Mouse (Mus musculus) CH12.LX (cell line): ENCODE measurements around the gene Psmb8. TPM values are rescaled to one million over a fixed set of nuclear protein-coding genes. Genes with fewer than 3 reads are reported as not detected.

Source experiments
- DNase-seq: peaks from one replicate; pipeline ENCODE4 v3.0.0-alpha.2; 2013; ENCODE audit errors: extremely low read depth
- H3K27ac ChIP-seq: 2 replicates; pipeline ENCODE4 v1.5.1; 2012; ENCODE audit warnings: low read depth, mild to moderate bottlenecking, control low read depth, moderate library complexity; ENCODE audit not compliant: insufficient read depth
- H3K27me3 ChIP-seq: replicated peaks from 2 replicates; pipeline ENCODE3; 2012; ENCODE audit warnings: inconsistent platforms
- H3K36me3 ChIP-seq, 2 experiments: replicated peaks in 1 of 2; 2 replicates each; pipeline versions ENCODE3 to v1.6.1; 2012; ENCODE audit warnings: inconsistent platforms in 1 of 2, low read length in 1 of 2, mild to moderate bottlenecking in 1 of 2, mixed read lengths in 1 of 2, moderate library complexity in 1 of 2; ENCODE audit not compliant: control insufficient read depth in 1 of 2, insufficient read depth in 1 of 2
- H3K4me1 ChIP-seq, 2 experiments: 2 replicates each; pipeline ENCODE4 v1.6.1; 2012; ENCODE audit warnings: inconsistent platforms in 1 of 2, moderate library complexity in 1 of 2; ENCODE audit not compliant: insufficient read depth in 2 of 2, control insufficient read depth in 1 of 2
- H3K4me2 ChIP-seq: 2 replicates; pipeline ENCODE4 v1.6.1; 2012; ENCODE audit warnings: low read depth, mild to moderate bottlenecking, control low read depth; ENCODE audit not compliant: poor library complexity, insufficient read depth, severe bottlenecking
- H3K4me3 ChIP-seq, 3 experiments: fragments of 150-350 bp in 1 of 3; sonication (generic) in 1 of 3; replicated peaks in 1 of 3; 2 replicates each; pipeline versions ENCODE3 to v1.5.1; 2011 to 2012; ENCODE audit warnings: low read depth in 2 of 3, low read length in 2 of 3, mild to moderate bottlenecking in 2 of 3, moderate library complexity in 2 of 3, control low read depth in 1 of 3, improper control_type of control experiment in 1 of 3, inconsistent platforms in 1 of 3, mixed read lengths in 1 of 3; ENCODE audit not compliant: poor library complexity in 1 of 3
- H3K79me2 ChIP-seq: replicated peaks from 2 replicates; pipeline ENCODE4 v1.6.1; 2012; ENCODE audit warnings: mild to moderate bottlenecking, moderate library complexity; ENCODE audit not compliant: control insufficient read depth, poor library complexity, insufficient read depth, severe bottlenecking; ENCODE audit errors: extremely low read depth
- H3K9ac ChIP-seq: 2 replicates; pipeline ENCODE4 v1.6.1; 2012; ENCODE audit warnings: low read depth, mild to moderate bottlenecking, control low read depth, moderate library complexity; ENCODE audit not compliant: insufficient read depth
- H3K9me3 ChIP-seq: replicated peaks from 2 replicates; pipeline ENCODE3; 2012; ENCODE audit warnings: low read length, inconsistent platforms, mixed read lengths
- BHLHE40 ChIP-seq: IDR thresholded peaks from 2 replicates; pipeline ENCODE4 v1.6.1; 2011; ENCODE audit warnings: mild to moderate bottlenecking, low read depth, low read length, improper control_type of control experiment
- CHD2 ChIP-seq: IDR thresholded peaks from 2 replicates; pipeline ENCODE4 v1.6.1; 2011; ENCODE audit warnings: low read length, improper control_type of control experiment
- CTCF ChIP-seq, 2 experiments: IDR thresholded peaks in 1 of 2; conservative IDR thresholded peaks in 1 of 2; 2 replicates each; pipeline ENCODE4 v1.5.1; 2011 to 2012; ENCODE audit warnings: low read depth in 2 of 2, low read length in 2 of 2, improper control_type of control experiment in 1 of 2, inconsistent platforms in 1 of 2, mild to moderate bottlenecking in 1 of 2, moderate library complexity in 1 of 2
- ELF1 ChIP-seq: IDR thresholded peaks from 2 replicates; pipeline ENCODE4 v1.6.1; 2014; ENCODE audit warnings: low read depth, mild to moderate bottlenecking, inconsistent platforms, low read length, improper control_type of control experiment
- ETS1 ChIP-seq: conservative IDR thresholded peaks from 2 replicates; pipeline ENCODE4 v1.6.1; 2012; ENCODE audit warnings: low read depth, mild to moderate bottlenecking, inconsistent platforms, low read length, improper control_type of control experiment, moderate library complexity
- GABPA ChIP-seq: IDR thresholded peaks from 2 replicates; pipeline ENCODE4 v1.6.1; 2012; ENCODE audit warnings: low read depth, low read length, improper control_type of control experiment, inconsistent platforms; ENCODE audit not compliant: insufficient replicate concordance
- IRF4 ChIP-seq: IDR thresholded peaks from 2 replicates; pipeline ENCODE4 v1.6.1; 2014; ENCODE audit warnings: low read depth, mild to moderate bottlenecking, inconsistent platforms, low read length, improper control_type of control experiment
- JUN ChIP-seq: IDR thresholded peaks from 2 replicates; pipeline ENCODE4 v1.6.1; 2011; ENCODE audit warnings: low read depth, mild to moderate bottlenecking, low read length, improper control_type of control experiment, moderate library complexity; ENCODE audit not compliant: insufficient read depth
- KAT2A ChIP-seq: IDR thresholded peaks from 2 replicates; pipeline ENCODE4 v1.6.1; 2012; ENCODE audit warnings: low read length, improper control_type of control experiment, inconsistent platforms; ENCODE audit not compliant: insufficient replicate concordance
- MAFK ChIP-seq: IDR thresholded peaks from 2 replicates; pipeline ENCODE4 v1.6.1; 2011; ENCODE audit warnings: low read length, improper control_type of control experiment; ENCODE audit not compliant: insufficient replicate concordance
- MAX ChIP-seq: IDR thresholded peaks from 2 replicates; pipeline ENCODE4 v1.6.1; 2011; ENCODE audit warnings: low read length, improper control_type of control experiment
- MAZ ChIP-seq: IDR thresholded peaks from 2 replicates; pipeline ENCODE4 v1.6.1; 2012; ENCODE audit warnings: low read depth, mild to moderate bottlenecking, inconsistent platforms, low read length, improper control_type of control experiment, moderate library complexity
- MYC ChIP-seq: IDR thresholded peaks from 2 replicates; pipeline ENCODE4 v1.6.1; 2011; ENCODE audit warnings: low read depth, mild to moderate bottlenecking, improper control_type of control experiment, low read length
- POLR2A ChIP-seq: IDR thresholded peaks from 2 replicates; pipeline ENCODE4 v1.6.1; 2011; ENCODE audit warnings: low read depth, mild to moderate bottlenecking, improper control_type of control experiment, low read length
- POLR2AphosphoS2 ChIP-seq: IDR thresholded peaks from 2 replicates; pipeline ENCODE4 v1.6.1; 2011; ENCODE audit warnings: low read depth, low read length, improper control_type of control experiment
- RCOR1 ChIP-seq: conservative IDR thresholded peaks from 2 replicates; pipeline ENCODE4 v1.6.1; 2012; ENCODE audit warnings: low read depth, mild to moderate bottlenecking, inconsistent platforms, low read length, improper control_type of control experiment
- TBP ChIP-seq: conservative IDR thresholded peaks from 2 replicates; pipeline ENCODE4 v1.6.1; 2011; ENCODE audit warnings: low read depth, low read length, improper control_type of control experiment
- TCF12 ChIP-seq: IDR thresholded peaks from 2 replicates; pipeline ENCODE4 v1.6.1; 2014; ENCODE audit warnings: low read depth, mild to moderate bottlenecking, inconsistent platforms, low read length, improper control_type of control experiment
- UBTF ChIP-seq: IDR thresholded peaks from 2 replicates; pipeline ENCODE4 v1.6.1; 2012; ENCODE audit warnings: low read depth, mild to moderate bottlenecking, inconsistent platforms, low read length, improper control_type of control experiment, moderate library complexity
- USF1 ChIP-seq: IDR thresholded peaks from 2 replicates; pipeline ENCODE4 v1.6.1; 2014; ENCODE audit warnings: low read depth, mild to moderate bottlenecking, inconsistent platforms, low read length, improper control_type of control experiment
- ZC3H11A ChIP-seq: IDR thresholded peaks from 2 replicates; pipeline ENCODE4 v1.6.1; 2012; ENCODE audit warnings: low read depth, mild to moderate bottlenecking, inconsistent platforms, low read length, improper control_type of control experiment
- ZKSCAN1 ChIP-seq: IDR thresholded peaks from 2 replicates; pipeline ENCODE4 v1.6.1; 2012; ENCODE audit warnings: low read depth, inconsistent platforms, low read length, improper control_type of control experiment, borderline replicate concordance
- ZMIZ1 ChIP-seq: IDR thresholded peaks from 2 replicates; pipeline ENCODE4 v1.6.1; 2012; ENCODE audit warnings: low read depth, mild to moderate bottlenecking, inconsistent platforms, low read length, improper control_type of control experiment
- ZNF384 ChIP-seq: IDR thresholded peaks from 2 replicates; pipeline ENCODE4 v1.6.1; 2012; ENCODE audit warnings: low read depth, low read length, improper control_type of control experiment, inconsistent platforms
- dilution Hi-C: fragments of 300-500 bp; cut with MboI; formaldehyde crosslinking; loops from 2 replicates; pipeline ENCODE4 v1.14.3; 2020; ENCODE audit warnings: low sequenced_read_pairs; ENCODE audit not compliant: extremely low pct_unique_long_range_greater_than_20kb, extremely low pct_ligation_motif_present
- in situ Hi-C: fragments of 300-500 bp; cut with MboI; formaldehyde crosslinking; loops from 3 replicates; pipeline ENCODE4 v1.14.3; 2019; ENCODE audit warnings: low sequenced_read_pairs, low pct_ligation_motif_present, low pct_unique_long_range_greater_than_20kb, mixed read lengths
- polyA plus RNA-seq: library from polyadenylated mRNA; unstranded; fragments of >175 nt; gene quantifications from 2 replicates; pipeline ENCODE4 v1.2.1, GENCODE M21; 2012; ENCODE audit warnings: low read depth; ENCODE audit not compliant: insufficient read length
- total RNA-seq, 2 experiments: library from RNA; depleted of rRNA; stranded (reverse); fragments of 300-350 nt in 1 of 2; fragments of >200 nt in 1 of 2; gene quantifications; 2 replicates each; pipeline ENCODE4 v1.2.3; 2012 to 2014

Psmb8 gene
- total and polyA plus RNA-seq, 3 experiments, result 652 to 989 (median 857) TPM

- H3K27me3 ChIP-seq, result no peaks in the 10 kb centered on the region
- no peak for TF ChIP-seq MAZ
- TF ChIP-seq ZC3H11A, result no peak
- dilution Hi-C loops, result no loop called here
- H3K79me2 ChIP-seq, result peaks cover 50% of the 10 kb centered on the region
- no peak for DNase-seq
- peaks cover 14 to 43% of the 10 kb centered on the region in 2 experiments for H3K4me1 ChIP-seq
- no peak overlapping the region for H3K9ac ChIP-seq
- no peaks in the 10 kb centered on the region for H3K9me3 ChIP-seq
- peaks cover 29 to 44% of the 10 kb centered on the region in 2 experiments for H3K36me3 ChIP-seq
- no peak overlapping the region for H3K4me3 ChIP-seq
- in situ Hi-C loops, result no loop called here
- H3K27ac ChIP-seq, result no peak overlapping the region
- H3K4me2 ChIP-seq, result no peak overlapping the region
Measured at GRCm38 (mm10) chr17:34201506-34202055, 4.1 kb downstream of the Psmb8 start.

GRCm38 (mm10) chr17:34202760-34203442, 5.4 kb downstream of the Psmb8 start:
- Histone ChIP-seq H3K27me3 (no peaks in the 10 kb centered on the region), H3K4me2 (no peak overlapping the region), H3K36me3 (peaks cover 34 to 49% of the 10 kb centered on the region in 2 experiments), H3K4me1 (peaks cover 15 to 45% of the 10 kb centered on the region in 2 experiments), H3K9me3 (no peaks in the 10 kb centered on the region), H3K9ac (no peak overlapping the region), H3K27ac (peak overlapping the region; percentile 71), H3K4me3 (no peak overlapping the region), H3K79me2 (peaks cover 53% of the 10 kb centered on the region)
- in situ Hi-C loops (no loop called here), dilution Hi-C loops (no loop called here)
- no peak for DNase-seq
- no peak for TF ChIP-seq RCOR1
- TF ChIP-seq ZKSCAN1, result no peak

GRCm38 (mm10) chr17:34203444-34203843, 5.9 kb downstream of the Psmb8 start, which contains the start of gene Tap2:
Gene Tap2 (plus strand): TSS chr17:34203527.
- Histone ChIP-seq H3K4me1 (peaks cover 15 to 45% of the 10 kb centered on the region in 2 experiments), H3K36me3 (peaks cover 37 to 53% of the 10 kb centered on the region in 2 experiments), H3K9ac (peak within 1 kb of the TSS; percentile 93), H3K79me2 (peaks cover 50% of the 10 kb centered on the region), H3K9me3 (no peaks in the 10 kb centered on the region), H3K27me3 (no peaks in the 10 kb centered on the region), H3K27ac (peak within 1 kb of the TSS; percentile 93), H3K4me3 (peak within 1 kb of the TSS; percentile 80 to 97 (median 96)), H3K4me2 (peak within 1 kb of the TSS; percentile 61)
- DNase-seq, result peak; percentile 85
- dilution Hi-C loops, result no loop called here
- TF ChIP-seq UBTF (0 out of 2 replicates have a peak, but pooled peaks have one; percentile 43), KAT2A (no peak), GABPA (no peak), ETS1 (peak; percentile 62), TBP (0 out of 2 replicates have a peak, but pooled peaks have one; percentile 38), ELF1 (peak; percentile 54), USF1 (no peak), IRF4 (peak; percentile 76), POLR2AphosphoS2 (no peak), CTCF (conservative IDR thresholded peaks at IDR 0.05 in 1 of 2, IDR thresholded peaks at IDR 0.05 in 1 of 2; ENCODE audit: low read depth in 2 of 2, low read length in 2 of 2) (no peak; a peak in 1 of 4 replicates), JUN (no peak), POLR2A (peak; percentile 51), ZNF384 (peak; percentile 81), TCF12 (0 out of 2 replicates have a peak, but pooled peaks have one; percentile 21), CHD2 (no peak), MYC (peak; percentile 82), BHLHE40 (peak; percentile 32; the same call in 1 of the 2 replicates), MAX (peak; percentile 54; the same call in 1 of the 2 replicates), ZMIZ1 (no peak), MAFK (no peak)
- in situ Hi-C loops, result no loop called here
